Mouse (Mus musculus): ENCODE results near the gene Cyb561d2.

GRCm38 (mm10) chr9:107542352-107542686, 326 bp upstream of the Cyb561d2 start:
- TF ChIP-seq CTCF (IDR thresholded peaks at IDR 0.05) (no peak), EP300 (IDR thresholded peaks at IDR 0.05) (no peak)
